Mouse (Mus musculus): ENCODE measurements around the gene Akt1. TPM values are rescaled to one million over a fixed set of nuclear protein-coding genes. Genes with fewer than 3 reads are reported as not detected.

The Akt1 gene
- polyA plus RNA-seq, 1 experiment from 2014 or later: 281 TPM

DNA sequence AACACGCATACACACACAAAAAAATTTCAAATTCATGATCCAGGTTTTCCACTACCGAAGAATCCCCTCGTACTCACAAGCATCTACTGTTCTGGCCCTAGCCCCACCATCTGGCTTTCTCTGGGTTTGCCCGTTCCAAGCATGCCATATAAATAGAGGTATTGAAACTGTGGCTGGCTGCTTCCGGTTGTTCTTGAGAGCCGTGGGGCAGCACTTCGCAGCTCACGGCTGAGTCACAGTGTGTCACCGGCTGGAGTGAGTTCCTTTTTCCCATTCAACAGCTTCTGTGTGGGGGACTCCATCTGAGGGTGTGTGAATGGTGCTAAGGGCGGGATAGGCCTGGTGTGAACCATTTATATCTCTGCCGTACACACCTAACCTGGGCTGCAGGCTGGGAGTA lies 57.5 kb downstream of the Akt1 start:
- no peak for TF ChIP-seq CTCF (IDR thresholded peaks at IDR 0.05)
- no peak for DNase-seq (ENCODE audit: low read depth, low spot score)
- ChIA-PET CTCF (interaction anchor here (1.7 kb wide), 1 partner anchor 7 kb away, joined by 4 read pairs; no protein-coding TSS in a partner anchor), POLR2A (no interaction called here)
- ATAC-seq: no peak
- H3K27me3 ChIP-seq: no peaks in the 10 kb centered on the region
- in situ Hi-C loops (cut with MboI; ENCODE audit: low pct_unique_long_range_greater_than_20kb): loop anchor here (5.0 kb wide), 1 partner anchor 65 kb away; no protein-coding TSS in a partner anchor

DNA sequence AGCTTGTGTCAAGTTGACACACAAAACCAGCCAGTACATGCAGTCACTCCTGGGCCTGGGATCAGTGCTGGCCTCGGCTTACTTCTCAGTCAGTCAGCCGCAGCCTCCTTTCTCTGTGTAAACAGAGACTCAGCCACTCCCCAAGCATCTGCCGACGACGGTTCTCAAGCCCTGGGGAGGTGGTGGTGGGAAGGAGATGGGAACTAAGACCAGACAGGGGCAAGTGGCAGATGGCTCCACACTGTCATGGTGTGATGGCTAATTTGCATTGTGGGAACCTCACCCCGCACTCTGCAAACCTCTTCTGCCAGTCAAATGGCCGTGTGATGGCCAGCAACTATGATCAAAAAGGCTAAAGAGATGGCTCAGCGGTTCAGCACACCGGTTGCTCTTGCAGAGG lies 58.0 kb downstream of the Akt1 start:
- no peaks in the 10 kb centered on the region for H3K27me3 ChIP-seq
- in situ Hi-C loops (cut with MboI; ENCODE audit: low pct_unique_long_range_greater_than_20kb): loop anchor here (5.0 kb wide), 1 partner anchor 64 kb away; no protein-coding TSS in a partner anchor
- no peak for TF ChIP-seq CTCF (IDR thresholded peaks at IDR 0.05)
- CTCF ChIA-PET: interaction anchor here (1.7 kb wide), 1 partner anchor 7 kb away, joined by 4 read pairs; no protein-coding TSS in a partner anchor
- ATAC-seq: no peak
- no peak for DNase-seq (ENCODE audit: low read depth, low spot score)
- POLR2A ChIA-PET: no interaction called here

GRCm38 (mm10) chr12:112609031-112609430 lies 65.7 kb downstream of the Akt1 start:
- DNase-seq (ENCODE audit: low read depth, low spot score) (no peak), ATAC-seq (no peak)
- ChIA-PET POLR2A (no interaction called here), CTCF (interaction anchor here (1.2 to 1.4 kb wide), 2 partner anchors 9 to 54 kb away, joined by 3 to 4 read pairs; no protein-coding TSS in a partner anchor)
- no peak for TF ChIP-seq CTCF (IDR thresholded peaks at IDR 0.05)
- H3K27me3 ChIP-seq: no peaks in the 10 kb centered on the region
- in situ Hi-C loops (cut with MboI; ENCODE audit: low pct_unique_long_range_greater_than_20kb): no loop called here

DNA sequence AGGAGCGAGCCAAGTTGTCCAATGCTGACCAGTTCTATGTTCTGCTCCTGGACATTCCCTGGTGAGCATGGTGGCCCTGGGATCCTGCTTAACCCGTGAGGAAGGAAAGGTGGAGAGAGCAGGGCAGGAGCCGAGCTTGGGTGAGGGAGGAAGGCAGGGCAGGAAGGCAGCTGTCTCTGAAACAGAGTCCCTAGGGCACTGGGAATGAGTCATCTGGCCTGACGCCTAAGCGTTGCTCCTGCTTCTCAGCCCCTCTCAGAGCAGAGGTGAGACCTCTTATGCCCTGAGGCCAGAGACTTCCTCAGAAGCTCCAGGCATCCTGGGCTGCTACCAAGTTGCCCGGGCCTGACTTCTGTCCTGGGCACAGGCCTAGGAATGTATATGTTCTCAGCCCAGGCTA lies 67.7 kb downstream of the Akt1 start:
- in situ Hi-C loops (cut with MboI; ENCODE audit: low pct_unique_long_range_greater_than_20kb): no loop called here
- DNase-seq (ENCODE audit: low read depth, low spot score) (no peak), ATAC-seq (no peak)
- no peaks in the 10 kb centered on the region for H3K27me3 ChIP-seq
- ChIA-PET CTCF (interaction anchor here (2.7 kb wide), 1 partner anchor 55 kb away, joined by 21 read pairs; no protein-coding TSS in a partner anchor), POLR2A (no interaction called here)
- no peak for TF ChIP-seq CTCF (IDR thresholded peaks at IDR 0.05)

DNA sequence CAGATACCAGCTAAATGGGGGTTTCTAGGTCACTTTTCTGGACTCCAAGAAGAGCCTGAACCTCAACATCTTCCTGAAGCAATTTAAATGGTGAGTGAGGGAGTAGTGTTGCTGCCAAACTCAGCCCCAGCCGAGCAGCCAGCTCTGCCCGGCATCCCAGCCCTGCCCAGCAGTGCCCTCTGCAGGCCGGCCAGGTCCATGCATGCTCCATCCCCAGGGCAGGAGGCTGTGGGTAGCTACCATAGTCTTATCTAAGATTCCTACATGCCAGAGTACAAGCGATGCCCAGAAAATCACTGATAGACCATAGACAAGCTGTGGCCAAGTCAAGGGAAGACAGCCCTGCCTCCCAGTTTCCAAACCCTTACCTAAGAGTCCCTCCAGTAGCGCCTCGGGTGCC lies 68.9 kb downstream of the Akt1 start:
- DNase-seq (ENCODE audit: low read depth, low spot score) (no peak), ATAC-seq (no peak)
- ChIA-PET POLR2A (no interaction called here), CTCF (interaction anchor here (1.2 to 2.7 kb wide), 5 partner anchors 9 to 53 kb away, joined by 3 to 21 read pairs (median 5); partner anchors contain the start of gene Inf2)
- TF ChIP-seq CTCF (IDR thresholded peaks at IDR 0.05): no peak
- in situ Hi-C loops (cut with MboI; ENCODE audit: low pct_unique_long_range_greater_than_20kb): no loop called here
- H3K27me3 ChIP-seq: no peaks in the 10 kb centered on the region

GRCm38 (mm10) chr12:112604709-112605649 lies 69.7 kb downstream of the Akt1 start:
- no peak for TF ChIP-seq CTCF (IDR thresholded peaks at IDR 0.05)
- DNase-seq (ENCODE audit: low read depth, low spot score) (no peak), ATAC-seq (no peak)
- POLR2A ChIA-PET: no interaction called here
- in situ Hi-C loops (cut with MboI; ENCODE audit: low pct_unique_long_range_greater_than_20kb): no loop called here
- CTCF ChIA-PET: interaction anchor here (1.2 to 2.7 kb wide), 5 partner anchors 8 to 53 kb away, joined by 3 to 21 read pairs (median 5); partner anchors contain the start of gene Inf2
- no peaks in the 10 kb centered on the region for H3K27me3 ChIP-seq

DNA sequence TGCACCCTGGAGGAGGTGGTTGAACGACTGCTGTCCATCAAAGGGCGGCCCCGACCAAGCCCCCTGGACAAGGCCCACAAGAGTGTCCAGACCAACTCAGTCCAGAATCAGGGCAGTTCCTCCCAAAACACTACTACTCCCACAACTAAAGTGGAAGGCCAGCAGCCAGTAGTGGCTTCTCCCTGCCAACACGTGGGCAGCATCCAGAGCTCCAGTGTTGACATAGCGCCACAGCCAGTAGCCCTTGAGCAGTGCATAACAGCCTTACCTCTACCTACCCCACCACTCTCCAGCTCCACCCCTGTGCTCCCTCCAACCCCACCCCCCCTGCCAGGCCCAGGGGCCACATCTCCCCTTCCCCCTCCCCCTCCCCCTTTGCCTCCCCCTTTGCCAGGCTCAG lies 70.7 kb downstream of the Akt1 start:
- ChIA-PET CTCF (no interaction called here), POLR2A (no interaction called here)
- no peaks in the 10 kb centered on the region for H3K27me3 ChIP-seq
- in situ Hi-C loops (cut with MboI; ENCODE audit: low pct_unique_long_range_greater_than_20kb): no loop called here
- no peak for TF ChIP-seq CTCF (IDR thresholded peaks at IDR 0.05)
- ATAC-seq: no peak
- no peak for DNase-seq (ENCODE audit: low read depth, low spot score)

Other genes starting within 250 kb of the Akt1 start
- gene A530016L24Rik, start 185.4 kb downstream of the Akt1 start, polyA plus RNA-seq (2021): 18.2 TPM
- 1.1 TPM for gene Tmem179, start 158.1 kb downstream of the Akt1 start, polyA plus RNA-seq (2021)
- gene Inf2, start 86.1 kb downstream of the Akt1 start, polyA plus RNA-seq (2021): 59.8 TPM
- gene Adssl1, start 54.8 kb downstream of the Akt1 start, polyA plus RNA-seq (2021): 1.7 TPM
- 36.0 TPM for gene Siva1, start 30.2 kb downstream of the Akt1 start, polyA plus RNA-seq (2021)
- 4.7 TPM for gene Zbtb42, start 3.9 kb upstream of the Akt1 start, polyA plus RNA-seq (2021)
- gene Cep170b, start 45.6 kb upstream of the Akt1 start, polyA plus RNA-seq (2021): 92.1 TPM
- 0.15 TPM for gene Pld4, start 85.8 kb upstream of the Akt1 start, polyA plus RNA-seq (2021)
- 44.1 TPM for gene Ahnak2, start 127.8 kb upstream of the Akt1 start, polyA plus RNA-seq (2021)
- gene Clba1, start 134.1 kb upstream of the Akt1 start, polyA plus RNA-seq (2021): 46.3 TPM
- gene Cdca4, start 154.5 kb upstream of the Akt1 start, polyA plus RNA-seq (2021): 23.5 TPM
- not detected for gene Gpr132, start 193.3 kb upstream of the Akt1 start, polyA plus RNA-seq (2021)

Measured in Patski (cell line).